In the genomic region with DNA sequence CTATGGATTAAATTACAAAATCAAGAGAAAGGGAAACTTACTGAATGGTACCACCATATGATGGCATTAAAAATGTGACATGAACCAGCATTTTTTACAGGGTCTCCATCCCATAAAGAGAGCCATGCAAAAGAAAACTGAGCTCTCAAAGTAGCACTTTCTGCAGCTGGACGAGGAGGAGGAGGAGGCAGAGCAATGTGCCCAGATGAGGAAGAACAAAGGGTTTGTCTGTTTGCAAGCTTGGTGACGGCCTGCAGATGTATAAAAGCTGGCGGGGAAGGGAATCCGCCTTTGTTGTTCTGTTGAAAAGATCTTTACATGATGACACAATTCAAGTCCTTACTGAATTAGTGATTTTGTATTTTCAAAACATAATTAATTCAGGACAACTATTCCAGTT, we compare ENCODE assay signal across 18 mouse cellular contexts.
DNase-seq lines count a peak whose midpoint lies in the region; TF ChIP-seq lines count a peak whose summit lies in the region.
"Had no signal": no experiment of that assay in that cellular context is flagged by ENCODE, and none has a peak within 500 bp of the region (broad histone marks: within the 10 kb centered on the region; RNA-seq: fewer than 3 reads in every experiment).

No protein-coding gene starts in this region.

- peak; percentile 24 for DNase-seq in embryo, embryonic 10.5 days (ENCODE audit: low spot score)
- no peak for DNase-seq in embryo, embryonic 9.5 days (ENCODE audit: extremely low spot score)
- peak; percentile 28 for DNase-seq in layer of hippocampus, adult 11-12 months (ENCODE audit: low spot score)
- DNase-seq in layer of hippocampus, postnatal 14 days (ENCODE audit: low spot score in 2 of 2) = no peak
- DNase-seq in left cerebral cortex, adult 9 months (ENCODE audit: low spot score in 2 of 2) = peak; percentile 6 to 8
- DNase-seq in left cerebral cortex, adult 18-20 months (ENCODE audit: low spot score in 2 of 2) = no peak
- DNase-seq in brain, embryonic 14.5 days (ENCODE audit: low read depth) = peak; percentile 10
- DNase-seq: adrenal gland, adult 8-10 months; cerebellum, adult 11 months; cerebellum, postnatal 10 days; gastrocnemius, postnatal 14 days; heart, postnatal 14 days; kidney, adult 8-10 months; kidney, postnatal 4 days; liver, embryonic 13.5 days; lung, adult 18-20 months; lung, postnatal 4 days; thymus, postnatal 4 days had no signal

- TF ChIP-seq POLR2A in brain, embryonic 14.5 days (IDR thresholded peaks at IDR 0.05; ENCODE audit: borderline replicate concordance, extremely low read depth, insufficient read depth, insufficient read length, poor library complexity, severe bottlenecking) = no peak

- no peak for TF ChIP-seq CTCF in brain, embryonic 14.5 days (IDR thresholded peaks at IDR 0.05; ENCODE audit: borderline replicate concordance, extremely low read depth, insufficient read depth, insufficient read length)

Comparison
In these comparisons a context has a peak if more than half of its experiments do, and no peak if none do; other contexts are left out.
1. DNase-seq: peak in embryo, embryonic 10.5 days (single experiment), layer of hippocampus, adult 11-12 months (single experiment), left cerebral cortex, adult 9 months (2 of 2) and brain, embryonic 14.5 days (single experiment); none in embryo, embryonic 9.5 days (single experiment), layer of hippocampus, postnatal 14 days (0 of 2) and left cerebral cortex, adult 18-20 months (0 of 2).